Mouse (Mus musculus): ENCODE data around the gene Zfpl1. TPM values are rescaled to one million over a fixed set of nuclear protein-coding genes. Genes with fewer than 3 reads are reported as not detected.
"Not testable (repeated sequence)": the region's sequence is repeated elsewhere in the genome, so short reads cannot be mapped to it uniquely, and the experiment has no call there.

Zfpl1 gene
- total RNA-seq, 2 experiments from 2014 or later = 41.8 to 45.8 TPM

- intact Hi-C loops (cut with DNase I) = no loop called here
- no peak for DNase-seq (ENCODE audit: extremely low spot score in 1 of 2, low spot score in 2 of 2)
- H3K4me3 ChIP-seq = no peak overlapping the region
- H3K27ac ChIP-seq = no peak overlapping the region
- no peak for TF ChIP-seq CTCF (IDR thresholded peaks at IDR 0.05)
Observed at GRCm38 (mm10) chr19:6052516-6052915, 32.2 kb downstream of the Zfpl1 start.

- Histone ChIP-seq H3K27ac (no peak overlapping the region), H3K4me3 (no peak overlapping the region)
- TF ChIP-seq CTCF (IDR thresholded peaks at IDR 0.05) = no peak
- DNase-seq (ENCODE audit: extremely low spot score in 1 of 2, low spot score in 2 of 2) = no peak
- intact Hi-C loops (cut with DNase I) = loop anchor here (5.0 to 10.0 kb wide), 2 partner anchors 78 to 264 kb away; partner anchors contain the start of gene Snx15
Observed at GRCm38 (mm10) chr19:6048681-6049410, 35.9 kb downstream of the Zfpl1 start.

- Histone ChIP-seq H3K27ac (peak overlapping the region; percentile 99; the same call in 1 of the 2 replicates), H3K4me3 (peak overlapping the region; percentile 64)
- DNase-seq (ENCODE audit: extremely low spot score in 1 of 2, low spot score in 2 of 2) = no peak
- TF ChIP-seq CTCF (IDR thresholded peaks at IDR 0.05) = no peak
- intact Hi-C loops (cut with DNase I) = loop anchor here (1.0 to 10.0 kb wide), 4 partner anchors 9 to 263 kb away; partner anchors contain the start of genes Fau, Mrpl49, Pola2 and Snx15
Observed at GRCm38 (mm10) chr19:6047899-6048166, 36.9 kb downstream of the Zfpl1 start.

- Histone ChIP-seq H3K27ac (peak overlapping the region; percentile 99), H3K4me3 (peak overlapping the region; percentile 64)
- no peak for DNase-seq (ENCODE audit: extremely low spot score in 1 of 2, low spot score in 2 of 2)
- TF ChIP-seq CTCF (IDR thresholded peaks at IDR 0.05) = no peak
- intact Hi-C loops (cut with DNase I) = loop anchor here (1.0 to 10.0 kb wide), 4 partner anchors 10 to 263 kb away; partner anchors contain the start of genes Fau, Mrpl49, Pola2 and Snx15
Observed at GRCm38 (mm10) chr19:6047154-6047898, 37.4 kb downstream of the Zfpl1 start.

GRCm38 (mm10) chr19:6046294-6047153, 38.2 kb downstream of the Zfpl1 start, which contains the start of gene Syvn1:
Gene Syvn1, plus strand, starts transcription at chr19:6046576.
- Histone ChIP-seq H3K27ac (peak within 1 kb of the TSS; percentile 99), H3K4me3 (peak within 1 kb of the TSS; percentile 64)
- TF ChIP-seq CTCF (IDR thresholded peaks at IDR 0.05) = no peak
- intact Hi-C loops (cut with DNase I) = loop anchor here (1.0 to 10.0 kb wide), 5 partner anchors 11 to 262 kb away; partner anchors contain the start of genes Fau, Mrpl49, Pola2 and Snx15
- peak; percentile 89 for DNase-seq (ENCODE audit: extremely low spot score in 1 of 2, low spot score in 2 of 2)

GRCm38 (mm10) chr19:6045366-6046293, 39.1 kb downstream of the Zfpl1 start:
- Histone ChIP-seq H3K27ac (peak overlapping the region; percentile 99), H3K4me3 (peak overlapping the region; percentile 64)
- DNase-seq (ENCODE audit: extremely low spot score in 1 of 2, low spot score in 2 of 2) = no peak
- TF ChIP-seq CTCF (IDR thresholded peaks at IDR 0.05) = no peak; the same call in none of the 2 replicates
- intact Hi-C loops (cut with DNase I) = loop anchor here (1.0 to 10.0 kb wide), 4 partner anchors 32 to 261 kb away; partner anchors contain the start of genes Pola2, Snx15 and Vps51

GRCm38 (mm10) chr19:6044102-6044501, 40.7 kb downstream of the Zfpl1 start:
- not testable (repeated sequence) for H3K4me3 ChIP-seq; DNase-seq (ENCODE audit: extremely low spot score in 1 of 2, low spot score in 2 of 2); H3K27ac ChIP-seq
- intact Hi-C loops (cut with DNase I) = loop anchor here (10.0 kb wide), 1 partner anchor 259 kb away; no protein-coding TSS in a partner anchor
- peak; percentile 46 for TF ChIP-seq CTCF (IDR thresholded peaks at IDR 0.05)

GRCm38 (mm10) chr19:6042293-6042692, 42.5 kb downstream of the Zfpl1 start:
- intact Hi-C loops (cut with DNase I) = loop anchor here (10.0 kb wide), 1 partner anchor 257 kb away; no protein-coding TSS in a partner anchor
- Histone ChIP-seq H3K27ac (no peak overlapping the region), H3K4me3 (no peak overlapping the region)
- no peak for DNase-seq (ENCODE audit: extremely low spot score in 1 of 2, low spot score in 2 of 2)
- no peak for TF ChIP-seq CTCF (IDR thresholded peaks at IDR 0.05)

- H3K27ac ChIP-seq = no peak overlapping the region
- no peak for DNase-seq (ENCODE audit: extremely low spot score in 1 of 2, low spot score in 2 of 2)
- no peak overlapping the region for H3K4me3 ChIP-seq
- TF ChIP-seq CTCF (IDR thresholded peaks at IDR 0.05) = peak; percentile 28
- intact Hi-C loops (cut with DNase I) = loop anchor here (10.0 kb wide), 1 partner anchor 255 kb away; no protein-coding TSS in a partner anchor
Observed at GRCm38 (mm10) chr19:6040002-6040401, 44.8 kb downstream of the Zfpl1 start.

- DNase-seq (ENCODE audit: extremely low spot score in 1 of 2, low spot score in 2 of 2) = no peak
- intact Hi-C loops (cut with DNase I) = no loop called here
- Histone ChIP-seq H3K4me3 (no peak overlapping the region), H3K27ac (no peak overlapping the region)
- TF ChIP-seq CTCF (IDR thresholded peaks at IDR 0.05) = no peak
Observed at GRCm38 (mm10) chr19:6038326-6038725, 46.4 kb downstream of the Zfpl1 start.

Data from left cerebral cortex, adult 2 months (tissue).